Mouse (Mus musculus): ENCODE results near the gene F13b. TPM values are rescaled to one million over a fixed set of nuclear protein-coding genes. Genes with fewer than 3 reads are reported as not detected.

Gene F13b
- total and polyA plus RNA-seq, 3 experiments: not detected

GRCm38 (mm10) chr1:139454340-139455225, 46.9 kb upstream of the F13b start, which contains the start of gene Aspm (continued):
- no peak for TF ChIP-seq MAFK (IDR thresholded peaks at IDR 0.05; ENCODE audit: insufficient replicate concordance, low read length)
- 0 out of 2 replicates have a peak, but pooled peaks have one; percentile 40 for TF ChIP-seq ZMIZ1 (IDR thresholded peaks at IDR 0.05; ENCODE audit: low read depth, low read length)
- no peak for TF ChIP-seq EP300 (IDR thresholded peaks at IDR 0.05; ENCODE audit: low read length)
- TF ChIP-seq CHD1 (IDR thresholded peaks at IDR 0.05; ENCODE audit: low read depth, low read length): 0 out of 2 replicates have a peak, but pooled peaks have one; percentile 22
- peak; percentile 69 for TF ChIP-seq POLR2A (IDR thresholded peaks at IDR 0.05; ENCODE audit: low read depth, low read length)
- TF ChIP-seq JUN (IDR thresholded peaks at IDR 0.05; ENCODE audit: insufficient read depth, low read depth, low read length): no peak
- no peak for TF ChIP-seq JUND (conservative IDR thresholded peaks at IDR 0.05; ENCODE audit: low read depth, low read length)
- TF ChIP-seq BHLHE40 (IDR thresholded peaks at IDR 0.05; ENCODE audit: low read depth, low read length): no peak
- TF ChIP-seq PAX5 (IDR thresholded peaks at IDR 0.05; ENCODE audit: low read length): no peak
- peak; percentile 76 for TF ChIP-seq ELF1 (IDR thresholded peaks at IDR 0.05; ENCODE audit: low read depth, low read length)
- TF ChIP-seq USF1 (IDR thresholded peaks at IDR 0.05; ENCODE audit: low read depth, low read length): no peak

- peak; percentile 27 for DNase-seq (ENCODE audit: extremely low read depth)
- H3K36me3 ChIP-seq (replicated peaks in 1 of 2; ENCODE audit: control insufficient read depth in 1 of 2, insufficient read depth in 1 of 2, low read length in 1 of 2): peaks cover 10 to 29% of the 10 kb centered on the region in 2 experiments
- peak overlapping the region; percentile 50 for H3K9ac ChIP-seq (ENCODE audit: insufficient read depth, low read depth)
- H3K4me2 ChIP-seq (ENCODE audit: insufficient read depth, low read depth, poor library complexity, severe bottlenecking): peak overlapping the region; percentile 87
- peak overlapping the region; percentile 30; the same call in 1 of the 2 replicates for H3K27ac ChIP-seq (ENCODE audit: insufficient read depth, low read depth)
- TF ChIP-seq ELF1 (IDR thresholded peaks at IDR 0.05; ENCODE audit: low read depth, low read length) (no peak), ZC3H11A (IDR thresholded peaks at IDR 0.05; ENCODE audit: low read depth, low read length) (no peak), TCF12 (IDR thresholded peaks at IDR 0.05; ENCODE audit: low read depth, low read length) (0 out of 2 replicates have a peak, but pooled peaks have one; percentile 2), IRF4 (IDR thresholded peaks at IDR 0.05; ENCODE audit: low read depth, low read length) (no peak), CHD1 (IDR thresholded peaks at IDR 0.05; ENCODE audit: low read depth, low read length) (0 out of 2 replicates have a peak, but pooled peaks have one; percentile 6), NRF1 (IDR thresholded peaks at IDR 0.05; ENCODE audit: low read depth, low read length) (no peak)
- peak overlapping the region; percentile 78 to 94 (median 86) for H3K4me3 ChIP-seq (replicated peaks in 1 of 3; ENCODE audit: low read depth in 2 of 3, low read length in 2 of 3, poor library complexity in 1 of 3)
- no peaks in the 10 kb centered on the region for H3K27me3 ChIP-seq (replicated peaks)
- dilution Hi-C loops (cut with MboI; ENCODE audit: extremely low pct_ligation_motif_present, extremely low pct_unique_long_range_greater_than_20kb, low sequenced_read_pairs) (no loop called here), in situ Hi-C loops (cut with MboI; ENCODE audit: low pct_ligation_motif_present, low pct_unique_long_range_greater_than_20kb, low sequenced_read_pairs) (no loop called here)
- H3K9me3 ChIP-seq (replicated peaks; ENCODE audit: low read length): no peaks in the 10 kb centered on the region
- H3K4me1 ChIP-seq (ENCODE audit: control insufficient read depth in 1 of 2, insufficient read depth in 2 of 2): peaks cover 0 to 36% of the 10 kb centered on the region in 2 experiments; a peak in 2 of 4 replicates
- H3K79me2 ChIP-seq (replicated peaks; ENCODE audit: control insufficient read depth, extremely low read depth, insufficient read depth, poor library complexity, severe bottlenecking): peaks cover 15% of the 10 kb centered on the region
These were observed 46.2 kb upstream of the F13b start for GRCm38 (mm10) chr1:139455226-139455869.
